Mouse (Mus musculus): Measurements from ENCODE around the gene Ccdc124. TPM values are rescaled to one million over a fixed set of nuclear protein-coding genes. Genes with fewer than 3 reads are reported as not detected.
"Not testable (repeated sequence)": the region's sequence is repeated elsewhere in the genome, so short reads cannot be mapped to it uniquely, and the experiment has no call there.

Gene Ccdc124
- polyA plus RNA-seq, 1 experiment from 2014 or later, result 182 TPM

GRCm38 (mm10) chr8:70827796-70828195 is 45.9 kb downstream of the Ccdc124 start:
- H3K4me3 ChIP-seq (ENCODE audit: low read depth, low read length), result no peak overlapping the region
- no peaks in the 10 kb centered on the region for H3K36me3 ChIP-seq (ENCODE audit: control insufficient read depth, insufficient read depth, low read length)
- ATAC-seq (no peak), DNase-seq (ENCODE audit: low spot score) (no peak)
- H3K9ac ChIP-seq (ENCODE audit: low read length), result no peak overlapping the region
- no peak overlapping the region for H3K4me2 ChIP-seq (ENCODE audit: low read length)
- H3K9me3 ChIP-seq (replicated peaks; ENCODE audit: control insufficient read depth, low read length), result no peaks in the 10 kb centered on the region
- 93% methylated on average over 1 of the region's 1 CpGs for WGBS
- no peak overlapping the region for H3K27ac ChIP-seq (ENCODE audit: low read depth, low read length)
- H3K27me3 ChIP-seq (replicated peaks; ENCODE audit: control insufficient read depth, insufficient read depth, low read length), result no peaks in the 10 kb centered on the region
- no peaks in the 10 kb centered on the region for H3K4me1 ChIP-seq (ENCODE audit: control insufficient read depth, insufficient read depth, low read length)

GRCm38 (mm10) chr8:70827010-70827409 is 46.7 kb downstream of the Ccdc124 start:
- Histone ChIP-seq H3K9ac (ENCODE audit: low read length) (no peak overlapping the region), H3K4me3 (ENCODE audit: low read depth, low read length) (no peak overlapping the region), H3K9me3 (replicated peaks; ENCODE audit: control insufficient read depth, low read length) (no peaks in the 10 kb centered on the region), H3K4me1 (ENCODE audit: control insufficient read depth, insufficient read depth, low read length) (no peaks in the 10 kb centered on the region), H3K27ac (ENCODE audit: low read depth, low read length) (no peak overlapping the region), H3K36me3 (ENCODE audit: control insufficient read depth, insufficient read depth, low read length) (no peaks in the 10 kb centered on the region), H3K27me3 (replicated peaks; ENCODE audit: control insufficient read depth, insufficient read depth, low read length) (no peaks in the 10 kb centered on the region), H3K4me2 (ENCODE audit: low read length) (no peak overlapping the region)
- DNase-seq (ENCODE audit: low spot score) (no peak), ATAC-seq (no peak)
- WGBS, result 93% methylated on average over 2 of the region's 2 CpGs

GRCm38 (mm10) chr8:70825816-70826215 is 47.9 kb downstream of the Ccdc124 start:
- 86% methylated on average over 8 of the region's 8 CpGs for WGBS

GRCm38 (mm10) chr8:70823802-70824201 is 49.9 kb downstream of the Ccdc124 start:
- Histone ChIP-seq H3K4me1 (ENCODE audit: control insufficient read depth, insufficient read depth, low read length) (no peaks in the 10 kb centered on the region), H3K9me3 (replicated peaks; ENCODE audit: control insufficient read depth, low read length) (no peaks in the 10 kb centered on the region), H3K27ac (ENCODE audit: low read depth, low read length) (no peak overlapping the region), H3K4me2 (ENCODE audit: low read length) (no peak overlapping the region), H3K36me3 (ENCODE audit: control insufficient read depth, insufficient read depth, low read length) (no peaks in the 10 kb centered on the region), H3K27me3 (replicated peaks; ENCODE audit: control insufficient read depth, insufficient read depth, low read length) (0 out of 2 replicates have a peak, but pooled peaks cover 8% of the 10 kb centered on the region), H3K9ac (ENCODE audit: low read length) (no peak overlapping the region), H3K4me3 (ENCODE audit: low read depth, low read length) (no peak overlapping the region)
- DNase-seq (ENCODE audit: low spot score), result no peak
- no peak for ATAC-seq
- 82% methylated on average over 7 of the region's 7 CpGs for WGBS

More at GRCm38 (mm10) chr8:70825816-70826215, 47.9 kb downstream of the Ccdc124 start:
- Histone ChIP-seq H3K36me3 (ENCODE audit: control insufficient read depth, insufficient read depth, low read length) (no peaks in the 10 kb centered on the region), H3K27me3 (replicated peaks; ENCODE audit: control insufficient read depth, insufficient read depth, low read length) (0 out of 2 replicates have a peak, but pooled peaks cover 1% of the 10 kb centered on the region), H3K4me3 (ENCODE audit: low read depth, low read length) (no peak overlapping the region), H3K9me3 (replicated peaks; ENCODE audit: control insufficient read depth, low read length) (no peaks in the 10 kb centered on the region), H3K4me1 (ENCODE audit: control insufficient read depth, insufficient read depth, low read length) (no peaks in the 10 kb centered on the region), H3K4me2 (ENCODE audit: low read length) (no peak overlapping the region), H3K9ac (ENCODE audit: low read length) (no peak overlapping the region), H3K27ac (ENCODE audit: low read depth, low read length) (no peak overlapping the region)
- ATAC-seq, result no peak
- no peak for DNase-seq (ENCODE audit: low spot score)

GRCm38 (mm10) chr8:70822594-70822993 is 51.1 kb downstream of the Ccdc124 start:
- ATAC-seq; H3K27me3 ChIP-seq (replicated peaks; ENCODE audit: control insufficient read depth, insufficient read depth, low read length); DNase-seq (ENCODE audit: low spot score); H3K36me3 ChIP-seq (ENCODE audit: control insufficient read depth, insufficient read depth, low read length); H3K4me2 ChIP-seq (ENCODE audit: low read length); H3K4me3 ChIP-seq (ENCODE audit: low read depth, low read length); H3K9ac ChIP-seq (ENCODE audit: low read length); H3K9me3 ChIP-seq (replicated peaks; ENCODE audit: control insufficient read depth, low read length); H3K4me1 ChIP-seq (ENCODE audit: control insufficient read depth, insufficient read depth, low read length); H3K27ac ChIP-seq (ENCODE audit: low read depth, low read length): not testable (repeated sequence)
- WGBS, result 90% methylated on average over 3 of the region's 3 CpGs

GRCm38 (mm10) chr8:70821992-70822391 is 51.7 kb downstream of the Ccdc124 start:
- ATAC-seq (no peak), DNase-seq (ENCODE audit: low spot score) (no peak)
- H3K4me2 ChIP-seq (ENCODE audit: low read length), result no peak overlapping the region
- no peak overlapping the region for H3K9ac ChIP-seq (ENCODE audit: low read length)
- WGBS, result 54% methylated on average over 11 of the region's 11 CpGs
- no peak overlapping the region for H3K4me3 ChIP-seq (ENCODE audit: low read depth, low read length)
- 0 out of 2 replicates have a peak, but pooled peaks cover 2% of the 10 kb centered on the region for H3K9me3 ChIP-seq (replicated peaks; ENCODE audit: control insufficient read depth, low read length)
- H3K27ac ChIP-seq (ENCODE audit: low read depth, low read length), result no peak overlapping the region
- no peaks in the 10 kb centered on the region for H3K36me3 ChIP-seq (ENCODE audit: control insufficient read depth, insufficient read depth, low read length)
- H3K4me1 ChIP-seq (ENCODE audit: control insufficient read depth, insufficient read depth, low read length), result no peaks in the 10 kb centered on the region
- H3K27me3 ChIP-seq (replicated peaks; ENCODE audit: control insufficient read depth, insufficient read depth, low read length), result 0 out of 2 replicates have a peak, but pooled peaks cover 8% of the 10 kb centered on the region

- H3K27me3 ChIP-seq (replicated peaks; ENCODE audit: control insufficient read depth, insufficient read depth, low read length), result peaks cover 10% of the 10 kb centered on the region; the same call in 1 of the 2 replicates
- 0 out of 2 replicates have a peak, but pooled peaks cover 2% of the 10 kb centered on the region for H3K9me3 ChIP-seq (replicated peaks; ENCODE audit: control insufficient read depth, low read length)
- ATAC-seq, result peak; percentile 28
- no peak overlapping the region for H3K4me3 ChIP-seq (ENCODE audit: low read depth, low read length)
- DNase-seq (ENCODE audit: low spot score), result peak; percentile 76
- no peaks in the 10 kb centered on the region for H3K36me3 ChIP-seq (ENCODE audit: control insufficient read depth, insufficient read depth, low read length)
- 16% methylated on average over 30 of the region's 30 CpGs for WGBS
- no peak overlapping the region for H3K27ac ChIP-seq (ENCODE audit: low read depth, low read length)
- no peaks in the 10 kb centered on the region for H3K4me1 ChIP-seq (ENCODE audit: control insufficient read depth, insufficient read depth, low read length)
- no peak overlapping the region for H3K9ac ChIP-seq (ENCODE audit: low read length)
- H3K4me2 ChIP-seq (ENCODE audit: low read length), result no peak overlapping the region
These were observed 52.3 kb downstream of the Ccdc124 start for GRCm38 (mm10) chr8:70821399-70821962.

GRCm38 (mm10) chr8:70820101-70820935 is 53.4 kb downstream of the Ccdc124 start:
- Histone ChIP-seq H3K4me3 (ENCODE audit: low read depth, low read length) (no peak overlapping the region), H3K27me3 (replicated peaks; ENCODE audit: control insufficient read depth, insufficient read depth, low read length) (peaks cover 15% of the 10 kb centered on the region; the same call in 1 of the 2 replicates), H3K36me3 (ENCODE audit: control insufficient read depth, insufficient read depth, low read length) (no peaks in the 10 kb centered on the region), H3K9ac (ENCODE audit: low read length) (no peak overlapping the region), H3K27ac (ENCODE audit: low read depth, low read length) (no peak overlapping the region), H3K9me3 (replicated peaks; ENCODE audit: control insufficient read depth, low read length) (0 out of 2 replicates have a peak, but pooled peaks cover 2% of the 10 kb centered on the region), H3K4me2 (ENCODE audit: low read length) (no peak overlapping the region), H3K4me1 (ENCODE audit: control insufficient read depth, insufficient read depth, low read length) (no peaks in the 10 kb centered on the region)
- peak; percentile 58 for DNase-seq (ENCODE audit: low spot score)
- peak; percentile 45 for ATAC-seq
- WGBS, result 2% methylated on average over 31 of the region's 31 CpGs
